In the genomic region with DNA sequence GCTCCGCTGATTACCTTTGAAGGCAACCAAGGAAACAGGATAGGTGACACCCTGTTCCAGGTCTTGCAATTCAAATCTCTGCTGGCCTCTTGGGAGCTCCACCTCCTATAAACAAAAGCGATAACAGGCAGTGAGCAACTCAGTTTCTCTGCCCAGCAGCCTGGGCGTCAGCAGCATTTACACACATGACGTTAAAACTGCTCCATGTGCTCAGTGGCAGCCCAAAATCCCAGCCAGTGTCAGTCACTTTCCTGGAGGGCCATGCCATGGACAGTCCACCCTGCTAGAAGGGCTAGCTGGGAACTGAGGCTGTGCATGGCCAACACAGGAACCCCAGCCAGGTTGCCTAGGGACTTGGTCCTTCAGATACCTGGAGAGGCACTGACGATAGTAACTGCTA, we compare ENCODE assay signal across 20 mouse cellular contexts. TPM values are rescaled to one million over a fixed set of nuclear protein-coding genes. Genes with fewer than 3 reads are reported as not detected.
"Had no signal": no experiment of that assay in that cellular context is flagged by ENCODE, and none has a peak within 500 bp of the region (broad histone marks: within the 10 kb centered on the region; RNA-seq: fewer than 3 reads in every experiment).

No protein-coding gene starts in this region.

- H3K9ac ChIP-seq: intestine, embryonic 15.5 days; limb, embryonic 13.5 days; liver, embryonic 12.5 days; liver, embryonic 15.5 days; lung, embryonic 14.5 days; midbrain, embryonic 13.5 days; neural tube, embryonic 13.5 days had no signal

- H3K27ac ChIP-seq: intestine, embryonic 15.5 days; kidney, postnatal 0 days; layer of hippocampus, adult 2 months; limb, embryonic 10.5 days; limb, embryonic 13.5 days; liver, embryonic 12.5 days; liver, embryonic 15.5 days; midbrain, embryonic 10.5 days; midbrain, embryonic 13.5 days; neural tube, embryonic 13.5 days had no signal

- H3K36me3 ChIP-seq: intestine, embryonic 15.5 days; limb, embryonic 10.5 days; limb, embryonic 13.5 days; liver, embryonic 12.5 days; liver, embryonic 15.5 days; midbrain, embryonic 10.5 days; midbrain, embryonic 13.5 days; neural tube, embryonic 13.5 days had no signal

- H3K9me3 ChIP-seq: intestine, embryonic 15.5 days; limb, embryonic 10.5 days; limb, embryonic 13.5 days; liver, embryonic 12.5 days; liver, embryonic 15.5 days; megakaryocyte, embryonic 14.5 days; midbrain, embryonic 10.5 days; midbrain, embryonic 13.5 days; neural tube, embryonic 13.5 days had no signal

- H3K4me1 ChIP-seq: intestine, embryonic 15.5 days; limb, embryonic 10.5 days; limb, embryonic 13.5 days; liver, embryonic 12.5 days; liver, embryonic 15.5 days; midbrain, embryonic 10.5 days; midbrain, embryonic 13.5 days; neural tube, embryonic 13.5 days had no signal

- DNase-seq: kidney, adult 2 months; kidney, postnatal 25 days; layer of hippocampus, adult 9-11 months; liver; lung, embryonic 14.5 days; retina, postnatal 1 day; thymus, postnatal 25 days had no signal

- H3K4me3 ChIP-seq: intestine, embryonic 15.5 days; layer of hippocampus, adult 2 months; limb, embryonic 10.5 days; limb, embryonic 13.5 days; liver, embryonic 12.5 days; liver, embryonic 15.5 days; megakaryocyte, embryonic 14.5 days; midbrain, embryonic 10.5 days; midbrain, embryonic 13.5 days; myocyte; neural tube, embryonic 13.5 days had no signal

- H3K27me3 ChIP-seq: intestine, embryonic 15.5 days; limb, embryonic 13.5 days; liver, embryonic 12.5 days; liver, embryonic 15.5 days; midbrain, embryonic 13.5 days; neural tube, embryonic 13.5 days had no signal

- H3K4me2 ChIP-seq: intestine, embryonic 15.5 days; limb, embryonic 13.5 days; liver, embryonic 12.5 days; liver, embryonic 15.5 days; lung, embryonic 14.5 days; midbrain, embryonic 13.5 days; neural tube, embryonic 13.5 days had no signal

- ATAC-seq: intestine, embryonic 15.5 days; liver, embryonic 12.5 days; midbrain, embryonic 13.5 days; midbrain, embryonic 16.5 days had no signal

RNA-seq across cellular contexts. Expression of gene Tnn, which starts 48.0 kb away (rescaled TPM):
- polyA plus RNA-seq: limb, embryonic 10.5 days; midbrain, embryonic 10.5 days; myocyte had no signal
